Mouse (Mus musculus) lung, postnatal 14 days (tissue): ENCODE measurements around the gene Cxcr5.

Source experiments
- DNase-seq: peaks from one replicate; pipeline ENCODE4 v3.0.0; 2021

Gene Cxcr5

DNA sequence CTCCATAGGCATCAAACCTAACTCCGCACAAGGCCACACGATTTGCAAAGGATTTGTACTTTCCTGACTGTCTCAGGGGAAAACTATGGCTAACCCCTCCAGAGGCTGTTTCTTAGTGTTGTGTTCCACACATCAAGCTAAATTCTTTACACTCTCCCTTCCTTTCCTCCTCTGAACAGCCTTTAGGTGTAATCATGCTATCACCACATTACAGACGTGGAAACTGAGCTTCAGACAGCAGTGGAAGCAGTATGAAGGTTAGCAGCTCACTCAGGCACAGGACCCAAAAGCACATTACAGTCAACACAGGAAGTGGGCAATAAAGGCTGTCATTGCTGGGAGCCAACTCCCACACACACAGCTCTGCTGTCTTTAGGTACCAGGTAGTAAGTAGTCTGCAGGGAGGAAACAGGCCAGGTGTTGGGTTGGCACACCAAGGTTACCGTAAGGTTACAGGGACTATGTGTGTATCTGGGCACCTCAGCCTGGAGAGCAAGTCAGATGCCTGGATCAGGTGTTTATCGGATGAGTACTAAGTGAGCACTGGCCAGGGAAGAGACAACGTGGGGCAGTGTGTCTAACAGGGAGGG is 28.6 kb downstream of the Cxcr5 start:
- DNase-seq = no peak

- no peak for DNase-seq
These were observed 33.3 kb downstream of the Cxcr5 start for GRCm38 (mm10) chr9:44528340-44528739.

GRCm38 (mm10) chr9:44526337-44527112 is 35.2 kb downstream of the Cxcr5 start:
- DNase-seq = no peak

- DNase-seq = no peak
These were observed 36.1 kb downstream of the Cxcr5 start for GRCm38 (mm10) chr9:44525589-44525988.

DNA sequence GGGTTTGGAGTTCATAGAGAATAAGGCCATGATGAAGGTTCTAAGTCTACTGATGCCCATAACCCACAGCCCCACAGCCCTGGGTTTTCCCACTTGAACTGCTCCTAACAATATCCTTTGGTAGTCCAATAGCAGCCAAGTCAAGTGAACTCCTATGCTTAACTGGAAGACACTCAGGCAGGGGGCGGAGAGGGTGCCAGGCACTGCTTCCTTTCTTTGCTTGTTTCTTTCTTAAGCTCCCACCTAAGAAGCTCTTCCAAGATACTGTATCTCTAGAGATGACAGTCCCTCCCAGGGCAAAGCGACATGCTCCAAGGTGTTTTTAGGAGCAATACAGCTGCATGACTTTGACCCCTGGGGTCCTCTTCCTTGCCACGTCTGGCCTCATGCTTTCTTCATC is 36.7 kb downstream of the Cxcr5 start:
- no peak for DNase-seq

DNA sequence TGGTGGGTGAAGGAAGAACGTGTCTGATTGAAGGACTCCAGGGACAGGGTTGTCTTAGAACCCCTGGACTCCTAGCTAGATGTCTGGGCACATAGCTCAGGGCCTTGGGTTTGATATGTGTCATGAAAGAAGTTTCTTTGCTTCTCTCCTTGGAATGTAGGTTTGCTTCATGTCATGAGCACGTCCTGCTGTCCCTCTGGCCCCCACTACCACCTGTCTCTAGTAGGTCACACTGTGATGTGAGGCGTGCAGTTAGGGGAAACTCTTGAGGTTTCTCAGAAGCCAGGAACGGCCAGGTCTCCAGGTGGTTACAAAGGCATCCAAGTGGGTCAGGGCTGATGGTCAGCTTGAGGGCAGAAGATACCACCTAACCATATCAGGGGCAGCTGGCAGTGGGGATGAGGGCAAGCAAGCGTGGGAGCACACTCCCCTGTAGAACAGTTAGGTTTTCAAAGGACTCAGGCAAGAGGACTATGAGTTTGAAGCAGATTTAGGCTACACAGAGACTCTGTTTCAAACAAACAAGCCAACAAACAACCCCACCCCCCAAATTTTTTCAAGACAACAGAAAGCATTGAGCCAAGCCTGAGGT is 37.3 kb downstream of the Cxcr5 start:
- DNase-seq = no peak

GRCm38 (mm10) chr9:44523686-44524085 is 38.0 kb downstream of the Cxcr5 start:
- DNase-seq = no peak

DNA sequence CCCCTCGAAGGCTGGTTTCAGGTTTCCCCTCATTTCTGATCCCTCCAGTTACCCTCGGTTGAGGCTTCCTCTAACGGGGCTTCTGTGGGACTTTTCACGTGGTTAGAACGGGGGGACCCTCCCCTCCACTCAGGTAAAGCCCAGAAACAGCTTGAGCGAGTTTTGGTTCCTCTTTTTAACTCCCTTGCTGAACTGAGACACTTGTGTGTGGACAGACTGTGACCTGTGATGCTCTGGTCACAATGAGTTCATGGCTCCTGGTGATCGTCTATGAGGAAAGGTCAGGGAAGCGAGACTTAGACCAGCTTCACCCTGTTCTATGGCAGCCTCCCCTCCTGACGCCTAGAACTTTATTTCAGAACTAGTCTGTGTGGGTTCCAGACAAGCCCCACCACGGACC is 39.8 kb downstream of the Cxcr5 start:
- DNase-seq = no peak

- DNase-seq = no peak
These were observed 43.6 kb downstream of the Cxcr5 start for GRCm38 (mm10) chr9:44518068-44518467.

DNA sequence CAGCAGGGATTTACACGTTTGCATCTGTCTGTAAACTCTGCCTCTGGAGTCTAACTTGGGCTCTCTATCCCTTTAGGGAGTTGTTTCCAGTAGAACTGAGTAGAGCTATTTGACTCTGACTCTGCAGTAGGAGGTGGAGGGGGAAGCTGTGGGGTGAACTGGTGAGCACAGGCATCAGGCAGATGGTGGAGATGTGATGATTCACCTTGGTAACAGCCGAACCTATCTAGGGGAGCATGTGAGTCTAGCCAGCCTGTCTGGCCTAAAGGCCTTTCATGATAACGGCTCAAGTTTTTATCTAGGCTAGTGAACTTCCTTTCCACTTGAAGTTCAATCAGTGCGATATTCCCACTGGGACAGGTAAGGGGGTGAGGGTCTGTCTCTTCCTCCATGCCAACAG is 44.3 kb downstream of the Cxcr5 start:
- no peak for DNase-seq

GRCm38 (mm10) chr9:44515891-44516290 is 45.8 kb downstream of the Cxcr5 start:
- DNase-seq = no peak

- DNase-seq = peak; percentile 66
These were observed 46.4 kb downstream of the Cxcr5 start for GRCm38 (mm10) chr9:44515131-44515751.

DNA sequence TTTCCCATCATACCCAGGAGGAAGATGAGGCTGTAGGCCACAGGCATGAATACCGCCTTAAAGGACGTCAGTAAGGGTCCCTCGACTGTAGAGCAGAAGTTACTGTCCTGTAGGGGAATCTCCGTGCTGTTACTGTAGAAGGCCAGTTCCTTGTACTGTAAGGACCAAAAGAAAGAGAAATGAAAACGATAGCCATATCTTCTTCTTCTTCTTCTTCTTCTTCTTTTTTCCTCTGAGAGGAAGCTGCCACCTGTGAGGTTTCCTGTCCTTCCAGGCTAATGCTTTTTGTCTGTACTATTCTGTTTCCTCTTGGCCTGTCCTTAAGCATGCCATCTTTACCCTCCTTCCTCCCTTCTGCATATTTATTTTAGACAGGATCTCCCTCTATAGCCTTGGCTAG is 47.5 kb downstream of the Cxcr5 start:
- DNase-seq = no peak

GRCm38 (mm10) chr9:44513610-44514009 is 48.1 kb downstream of the Cxcr5 start:
- no peak for DNase-seq

GRCm38 (mm10) chr9:44513121-44513520 is 48.6 kb downstream of the Cxcr5 start:
- no peak for DNase-seq

DNA sequence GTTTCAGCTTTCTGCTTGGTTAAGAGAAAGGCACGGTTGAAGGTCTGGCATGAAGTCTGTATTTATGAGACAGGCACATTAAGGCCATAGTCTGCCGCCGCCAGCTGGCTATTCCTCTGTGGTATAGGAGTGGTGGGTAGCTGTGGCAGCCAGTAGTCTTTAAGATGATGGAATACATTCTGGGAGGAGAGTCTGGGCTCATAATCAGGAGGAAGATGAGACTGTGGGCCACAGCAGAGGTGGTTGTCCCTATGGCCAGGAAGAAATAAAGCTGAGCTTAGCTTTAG is 49.0 kb downstream of the Cxcr5 start:
- no peak for DNase-seq

GRCm38 (mm10) chr9:44511935-44512716 is 49.6 kb downstream of the Cxcr5 start:
- DNase-seq = no peak

- DNase-seq = peak; percentile 63
These were observed 50.6 kb downstream of the Cxcr5 start for GRCm38 (mm10) chr9:44510872-44511601.

DNA sequence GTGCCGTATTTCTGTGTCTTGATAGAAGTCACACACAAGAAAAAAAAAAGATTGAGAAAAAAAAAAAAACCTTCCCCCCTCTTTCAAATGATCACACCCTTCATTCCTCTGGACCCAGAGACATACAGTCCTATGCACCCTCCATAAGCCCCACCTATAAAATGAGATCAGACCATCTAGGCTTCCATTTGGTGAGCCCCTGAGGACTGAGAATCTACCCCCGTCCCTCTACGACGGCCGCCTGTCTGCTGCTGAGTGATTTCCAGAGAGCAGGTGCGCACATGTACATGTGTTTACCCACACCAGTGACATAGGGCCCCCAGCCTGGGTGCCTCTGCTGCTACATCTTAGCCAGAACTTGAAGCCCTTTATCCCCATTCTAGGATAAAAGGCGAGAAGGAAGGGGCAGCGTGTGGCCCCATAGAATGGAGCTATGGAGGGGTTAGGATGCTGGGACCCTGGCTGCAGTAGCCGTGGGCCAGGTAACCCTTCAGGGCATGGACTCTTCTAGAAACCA is 51.3 kb downstream of the Cxcr5 start:
- DNase-seq = no peak

DNA sequence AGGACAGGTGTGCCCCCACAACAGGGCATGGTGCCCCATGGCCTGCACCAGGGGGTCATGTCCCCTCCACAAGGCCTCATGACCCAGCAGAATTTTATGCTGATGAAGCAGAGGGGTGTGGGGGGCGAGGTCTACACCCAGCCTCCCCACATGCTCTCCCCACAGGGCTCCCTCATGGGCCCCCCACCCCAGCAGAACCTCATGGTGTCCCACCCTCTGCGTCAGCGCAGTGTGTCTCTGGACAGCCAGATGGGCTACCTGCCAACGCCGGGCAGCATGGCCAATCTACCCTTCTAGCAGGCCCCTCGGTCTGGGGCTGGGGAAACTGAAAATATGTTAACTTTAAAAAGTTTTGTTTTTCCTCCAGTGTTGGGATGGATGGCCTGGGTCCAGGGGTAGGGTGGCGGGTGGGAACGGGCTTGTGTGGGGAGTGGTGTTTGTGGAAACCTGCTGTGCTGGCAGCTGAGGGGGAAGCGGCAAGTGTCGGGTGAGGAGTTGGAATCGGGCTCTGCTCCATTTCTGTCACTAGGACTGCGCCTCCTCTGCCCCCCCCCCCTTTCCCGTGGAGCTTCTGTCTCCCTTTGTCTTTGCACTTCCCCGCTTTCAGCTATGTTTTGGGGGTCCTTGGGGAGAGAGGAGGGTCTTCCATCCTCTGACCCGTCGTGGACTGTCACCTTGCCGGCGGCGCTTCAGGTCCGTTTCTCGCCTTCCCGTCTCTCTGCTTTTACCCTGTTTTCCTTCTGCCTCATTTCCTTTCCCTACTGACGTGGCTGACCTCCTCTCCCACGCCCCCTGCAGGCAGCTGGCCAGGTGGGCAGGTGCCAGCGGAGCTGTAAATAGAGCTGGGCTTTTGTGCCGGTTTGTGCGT is 52.0 kb downstream of the Cxcr5 start:
- peak; percentile 94 for DNase-seq
